Mouse (Mus musculus) kidney, postnatal 25 days (tissue): ENCODE results near the gene Gm20388.
"Not testable (repeated sequence)": the region's sequence is repeated elsewhere in the genome, so short reads cannot be mapped to it uniquely, and the experiment has no call there.

ENCODE experiments used
- DNase-seq, 2 experiments: peaks; one replicate each; pipeline ENCODE4 v3.0.0; 2021; ENCODE audit warnings: mixed read lengths in 2 of 2

Gene Gm20388

GRCm38 (mm10) chr8:121652774-121653323 is 1742.2 kb downstream of the Gm20388 start, which contains the start of gene Zcchc14:
Zcchc14 (minus strand) TSS chr8:121652901.
- peak; percentile 98 to 100 for DNase-seq

GRCm38 (mm10) chr8:121653340-121654019 is 1742.8 kb downstream of the Gm20388 start:
- peak; percentile 58 to 68 for DNase-seq

DNA sequence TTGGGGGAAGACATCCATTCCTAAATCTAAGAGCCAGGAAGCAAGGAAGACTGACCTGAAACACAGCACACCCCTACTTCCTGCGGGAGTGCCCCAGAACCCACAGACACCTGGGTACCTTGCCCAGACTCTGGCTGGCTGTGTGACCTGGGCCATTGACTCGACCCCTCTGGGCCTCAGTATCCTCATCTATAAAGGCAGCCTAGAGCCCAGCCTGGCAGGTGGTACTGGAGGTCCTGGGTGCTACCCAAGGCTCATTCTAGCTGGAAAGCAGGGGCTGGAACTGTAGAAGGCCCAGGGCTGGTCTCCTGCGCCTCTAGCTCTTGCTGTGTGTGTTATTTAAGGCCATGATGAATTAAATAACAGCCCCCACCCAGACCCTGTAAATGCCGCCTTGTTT is 1743.5 kb downstream of the Gm20388 start:
- no peak for DNase-seq

- DNase-seq = no peak
Measured at GRCm38 (mm10) chr8:121654966-121655494, 1744.4 kb downstream of the Gm20388 start.

DNA sequence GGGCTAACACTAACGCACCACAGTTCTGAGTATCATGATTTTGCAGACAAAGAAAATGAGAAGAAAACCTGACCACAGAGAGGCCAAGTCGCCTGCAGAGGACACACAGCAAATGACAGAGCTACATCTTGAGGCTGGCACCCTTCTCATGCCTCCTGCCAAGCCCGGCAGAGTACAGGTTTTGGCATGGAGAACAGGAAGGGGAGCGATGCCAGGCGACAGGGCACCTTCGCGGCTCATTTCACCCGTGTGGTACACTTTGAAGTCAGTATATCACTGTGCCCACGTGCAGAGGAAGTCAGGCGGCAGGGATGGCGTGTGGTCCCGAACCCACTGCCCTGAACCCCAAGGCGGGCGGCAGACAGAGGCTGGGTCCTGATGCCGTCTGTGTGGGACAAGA is 1750.0 kb downstream of the Gm20388 start:
- DNase-seq = peak; percentile 64 to 76

DNA sequence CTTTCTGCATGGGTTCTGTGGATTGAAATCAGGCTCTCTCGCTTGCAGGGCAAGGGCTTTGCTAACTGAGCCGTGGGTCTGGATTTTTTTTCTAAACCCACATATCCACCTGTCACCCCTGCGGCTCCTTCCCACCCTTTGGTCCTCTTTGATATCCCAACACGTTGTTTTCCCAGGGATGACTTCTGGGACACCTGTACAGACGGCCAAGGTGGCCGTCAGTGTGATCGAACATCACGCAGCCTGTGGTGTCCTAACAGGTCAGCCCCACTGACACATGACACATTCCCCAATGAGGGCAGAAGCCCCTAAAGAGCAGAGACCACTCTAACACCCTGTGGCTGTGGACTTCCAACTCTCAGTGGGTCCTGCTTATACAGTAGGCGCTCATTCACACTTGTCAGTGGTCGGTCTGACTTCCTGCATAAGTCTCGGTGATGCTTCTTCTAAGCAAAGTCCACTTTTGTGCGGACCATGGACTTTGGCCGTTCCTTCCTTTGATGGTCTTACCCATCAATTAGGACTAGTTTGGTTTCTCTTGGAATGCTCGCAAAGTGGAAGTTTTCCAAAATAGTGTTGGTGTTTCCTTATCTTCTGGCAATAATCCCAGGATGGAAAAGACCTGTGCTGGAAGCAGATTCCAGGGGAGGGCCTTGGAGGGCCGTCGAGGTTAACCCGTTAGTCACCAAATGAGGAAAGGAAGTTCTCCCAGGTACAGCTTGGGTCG is 1751.2 kb downstream of the Gm20388 start:
- peak; percentile 67 to 77 for DNase-seq

DNA sequence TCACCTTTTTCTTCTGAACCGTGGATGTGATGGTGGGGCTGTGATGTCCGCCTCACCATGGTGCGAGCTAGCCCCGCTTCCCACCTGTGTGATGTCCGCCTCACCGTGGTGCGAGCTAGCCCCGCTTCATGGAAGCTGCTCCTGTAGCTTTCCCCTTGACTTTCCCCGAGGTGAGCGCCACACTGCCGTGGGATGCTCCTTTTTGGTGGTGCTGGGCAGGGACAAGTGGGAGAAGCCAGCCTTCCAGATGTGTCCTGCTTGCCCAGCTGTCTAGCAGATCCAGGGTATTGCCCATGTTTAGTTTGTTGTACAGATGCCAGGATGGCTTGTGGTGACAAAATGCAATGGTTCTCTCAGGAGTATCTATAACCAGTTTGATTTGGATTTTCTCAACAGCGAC is 1752.5 kb downstream of the Gm20388 start:
- no peak for DNase-seq

DNA sequence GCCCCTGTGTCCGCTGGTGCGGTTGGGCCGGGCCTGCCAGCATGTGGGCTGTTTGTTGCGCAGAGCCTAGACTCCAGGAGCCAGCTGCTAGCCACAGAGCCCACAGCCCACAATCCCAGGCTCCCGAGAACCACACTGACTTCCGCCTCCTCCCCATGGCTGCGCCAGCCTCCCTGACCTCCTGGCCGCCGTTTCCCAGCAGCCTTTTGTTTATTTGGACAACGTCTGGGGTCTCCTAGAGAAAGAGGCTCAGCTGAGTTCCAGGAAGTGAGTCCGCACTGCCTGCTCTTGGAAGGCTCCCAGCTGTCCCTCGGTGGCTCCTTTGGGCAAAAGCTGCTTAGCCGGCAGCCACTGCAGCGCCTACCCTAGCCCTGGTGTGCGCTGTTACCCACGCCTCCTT is 1754.7 kb downstream of the Gm20388 start:
- DNase-seq = peak; percentile 79 to 89

DNA sequence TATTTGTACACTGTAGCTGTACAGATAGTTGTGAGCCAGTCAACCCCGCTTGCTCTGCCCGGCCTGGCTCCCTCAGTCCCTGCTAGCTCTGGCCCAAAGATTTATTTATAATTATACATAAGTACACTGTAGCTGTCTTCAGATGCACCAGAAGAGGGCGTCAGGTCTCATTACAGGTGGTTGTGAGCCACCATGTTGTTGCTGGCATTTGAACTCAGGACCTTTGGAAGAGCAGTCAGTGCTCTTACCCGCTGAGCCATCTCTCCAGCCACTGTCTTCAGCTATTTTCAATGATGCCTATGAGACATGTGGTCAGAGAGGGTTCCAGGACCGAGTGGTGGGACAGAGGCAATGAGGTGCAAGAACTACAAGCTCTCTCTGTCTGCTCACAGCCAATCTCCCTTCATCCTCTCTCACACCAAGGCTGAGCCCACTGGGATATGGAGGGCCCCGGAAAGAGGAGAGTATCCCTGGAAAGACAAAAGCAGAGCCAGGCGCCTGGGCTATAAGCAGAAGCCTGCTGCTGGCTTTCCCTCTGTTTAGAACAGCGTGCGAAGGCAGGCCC is 1757.4 kb downstream of the Gm20388 start:
- not testable (repeated sequence) for DNase-seq

DNA sequence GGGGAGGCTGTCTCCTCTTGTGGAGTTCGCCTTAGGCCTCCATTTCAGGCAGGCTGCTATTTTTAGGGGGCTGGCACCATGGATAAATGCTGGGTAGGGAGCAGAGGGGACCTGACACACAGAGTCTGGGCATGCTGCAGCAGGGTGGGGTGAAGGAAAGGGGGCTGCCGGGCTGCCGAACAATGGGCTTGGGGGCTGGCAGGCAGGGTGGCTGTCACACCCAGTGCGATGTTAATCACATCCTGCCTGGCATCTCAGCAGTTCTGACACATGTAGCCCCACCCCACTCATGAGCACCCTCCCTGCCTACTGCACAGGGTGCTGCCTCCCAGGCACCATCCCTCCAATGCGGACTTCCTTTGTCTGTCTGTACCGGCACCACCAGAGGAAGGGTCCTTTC is 1757.9 kb downstream of the Gm20388 start:
- peak in 1 of 2 experiments; percentile 61 for DNase-seq

DNA sequence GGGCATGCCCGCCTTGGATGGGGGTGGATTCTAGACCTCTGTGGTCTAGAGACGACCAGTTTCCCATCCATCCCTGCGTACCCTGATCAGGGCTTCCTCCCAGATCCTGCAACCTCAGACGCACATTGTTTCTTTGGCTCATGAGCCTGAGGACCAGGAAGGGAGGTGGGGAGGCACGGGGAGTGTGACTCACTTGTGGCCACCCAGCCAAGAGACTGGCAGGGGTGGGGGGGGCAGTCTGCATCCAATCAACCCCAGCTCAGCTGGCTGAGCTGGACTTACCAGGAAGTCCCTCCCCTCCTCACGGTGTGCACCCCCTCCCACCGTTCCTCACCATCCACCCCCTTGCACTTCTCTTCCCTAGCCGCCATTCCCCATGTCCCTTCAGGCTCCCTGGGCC is 1758.6 kb downstream of the Gm20388 start:
- peak in 1 of 2 experiments; percentile 52 for DNase-seq

- no peak for DNase-seq
Measured at GRCm38 (mm10) chr8:121673153-121673552, 1762.5 kb downstream of the Gm20388 start.

DNA sequence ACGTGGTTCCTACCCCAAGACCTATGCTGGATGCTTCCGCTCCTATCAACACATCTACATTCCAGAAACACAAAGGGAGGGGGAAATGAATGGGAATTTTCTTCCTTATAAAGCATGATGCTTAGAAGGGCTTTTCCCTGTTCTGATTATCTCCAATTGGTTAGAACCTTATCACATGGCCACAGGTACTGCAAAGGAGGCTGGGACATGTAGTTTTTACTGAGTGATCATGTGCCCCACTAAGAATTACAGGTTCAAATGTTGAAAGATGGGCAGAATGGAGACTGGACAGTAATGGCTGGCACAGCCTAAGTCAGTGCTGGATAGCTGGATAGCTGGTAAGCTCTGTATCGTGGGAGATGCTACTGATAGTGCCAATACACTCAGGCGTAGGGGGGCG is 1763.3 kb downstream of the Gm20388 start:
- peak in 1 of 2 experiments; percentile 34 for DNase-seq

DNA sequence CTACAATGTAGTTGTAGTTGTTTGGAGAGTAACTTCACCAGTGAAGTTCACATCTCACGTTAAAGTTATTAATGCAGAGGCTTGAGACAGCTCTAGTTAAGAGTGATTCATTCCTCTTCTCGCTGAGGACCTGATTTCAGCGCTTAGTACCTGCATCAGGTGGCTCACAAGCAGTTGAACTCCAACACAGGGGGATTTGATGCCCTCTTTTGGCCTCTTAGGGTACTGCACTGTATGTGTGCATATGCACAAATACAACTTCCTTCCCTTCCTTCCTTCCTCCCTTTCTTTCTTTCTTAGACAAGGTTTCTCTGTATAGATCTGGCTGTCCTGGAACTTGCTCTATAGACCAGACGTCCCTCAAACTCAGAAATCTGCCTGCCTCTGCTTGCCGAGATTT is 1763.9 kb downstream of the Gm20388 start:
- peak in 1 of 2 experiments; percentile 76 for DNase-seq

- no peak for DNase-seq
Measured at GRCm38 (mm10) chr8:121675161-121675560, 1764.5 kb downstream of the Gm20388 start.

- DNase-seq = peak; percentile 76 to 88
Measured at GRCm38 (mm10) chr8:121675701-121676100, 1765.1 kb downstream of the Gm20388 start.

DNA sequence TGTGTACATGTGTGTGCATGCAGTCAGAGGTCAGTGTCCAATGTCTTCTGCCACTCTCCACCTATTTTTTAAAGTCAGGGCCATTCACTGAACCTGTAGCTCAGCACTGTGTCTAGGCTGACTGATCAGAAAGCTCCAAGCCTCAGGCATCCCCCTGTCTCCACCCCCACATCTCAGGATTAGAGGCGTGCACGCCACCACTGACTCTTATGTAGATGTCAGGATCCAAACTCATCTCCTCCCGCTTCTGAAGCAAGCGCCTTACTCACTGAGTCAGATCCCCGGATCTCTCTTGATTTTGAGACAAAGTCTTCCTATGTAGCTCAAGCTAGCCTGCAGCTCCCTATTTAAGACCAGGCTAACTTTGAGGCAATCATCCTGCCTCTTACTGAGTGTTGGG is 1768.1 kb downstream of the Gm20388 start:
- no peak for DNase-seq

DNA sequence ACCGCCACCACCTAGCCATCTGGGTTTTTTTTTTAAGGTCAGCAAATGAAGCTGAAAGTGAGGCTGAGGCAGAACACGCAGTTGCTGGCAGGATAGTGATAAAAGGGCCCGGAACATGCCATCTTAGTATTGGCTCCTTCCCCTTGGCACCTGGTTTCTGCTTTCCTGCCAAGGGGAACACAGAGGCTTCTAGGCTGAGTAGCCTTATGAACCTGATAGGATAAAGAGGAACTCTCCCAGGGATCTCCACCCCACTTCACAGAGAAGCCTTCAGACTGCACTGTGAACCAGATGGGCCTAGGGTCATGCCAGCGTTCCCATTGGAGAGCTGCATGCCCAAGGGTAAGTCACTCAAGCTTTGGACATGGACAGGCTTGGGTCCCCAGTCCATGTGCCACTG is 1770.3 kb downstream of the Gm20388 start:
- DNase-seq = no peak

DNA sequence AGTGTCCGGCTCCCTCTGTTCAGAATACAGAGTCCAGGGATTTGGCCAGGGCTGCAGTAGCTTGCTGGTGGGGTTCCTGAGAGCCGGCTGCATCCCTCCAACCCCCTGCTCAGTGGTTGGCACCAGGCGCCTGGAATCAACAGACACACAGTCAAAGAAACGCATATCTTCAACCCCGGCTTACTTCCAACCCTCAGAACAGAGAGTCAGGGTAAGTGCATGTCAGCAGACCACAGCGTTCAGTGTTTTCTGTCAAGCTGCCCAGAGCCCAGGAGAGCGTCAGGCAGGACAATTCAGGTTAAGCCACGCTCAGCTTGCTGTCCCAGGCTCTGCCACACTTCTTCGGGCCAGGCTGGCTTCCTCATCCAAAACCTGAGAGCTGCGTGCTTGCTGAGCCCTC is 1770.8 kb downstream of the Gm20388 start:
- no peak for DNase-seq

DNA sequence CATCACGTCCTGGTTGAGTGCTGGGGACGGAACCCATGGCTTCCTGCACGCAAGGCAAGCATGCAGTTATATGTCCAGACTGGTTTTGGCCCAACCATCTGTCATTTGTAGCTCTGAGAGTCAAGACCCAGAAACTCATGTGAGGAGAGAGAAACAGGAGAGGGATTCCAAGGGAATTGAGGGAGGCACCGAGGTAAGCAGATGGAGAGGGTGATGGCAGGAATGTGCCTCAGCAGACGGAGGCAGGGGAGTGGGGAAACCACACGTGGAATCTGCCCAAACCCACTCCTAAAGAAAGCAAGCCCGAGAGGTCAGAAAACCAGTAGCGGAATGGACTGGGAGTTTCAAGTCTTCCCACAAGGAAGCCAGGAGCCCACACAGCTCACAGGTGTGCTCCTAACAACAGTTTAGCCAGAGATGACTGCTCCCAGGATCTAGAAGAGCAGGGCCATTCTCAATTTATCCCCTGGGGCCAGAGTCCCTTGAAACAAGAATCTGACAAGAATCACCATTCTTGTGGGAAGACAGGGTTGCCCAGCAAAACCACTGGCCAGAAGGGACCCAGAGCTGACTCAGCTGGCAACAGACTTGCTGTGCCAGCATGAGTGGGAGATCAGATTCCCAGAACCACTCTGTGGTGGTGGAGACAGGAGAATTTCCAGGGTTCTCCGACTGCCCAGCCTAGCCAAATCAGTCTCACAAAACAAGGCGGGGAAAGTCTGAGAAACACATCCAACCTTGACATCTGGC is 1772.6 kb downstream of the Gm20388 start:
- no peak for DNase-seq

DNA sequence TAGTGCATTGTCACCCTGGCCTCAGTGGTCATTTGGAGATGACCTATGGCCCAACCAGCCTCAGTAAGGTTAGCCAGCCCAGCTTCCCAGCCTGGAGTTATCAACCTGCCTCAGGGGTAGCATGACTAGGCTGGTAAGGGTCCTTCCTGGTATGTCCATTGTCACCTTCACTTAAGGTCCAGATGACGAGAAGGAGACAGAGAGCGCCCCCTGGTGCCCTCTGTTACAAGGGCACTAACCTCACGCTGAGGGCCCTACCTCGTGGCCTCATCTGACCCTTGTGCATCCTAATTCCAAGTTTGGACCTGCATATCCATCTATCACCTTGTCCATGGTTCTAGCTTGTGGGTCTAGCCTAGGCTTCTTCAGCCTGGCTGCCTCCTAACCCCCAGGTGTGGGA is 1774.8 kb downstream of the Gm20388 start:
- peak; percentile 78 to 92 for DNase-seq

- peak in 1 of 2 experiments; percentile 51 for DNase-seq
Measured at GRCm38 (mm10) chr8:121687455-121688161, 1777.0 kb downstream of the Gm20388 start.
